Mouse (Mus musculus) spleen, adult 2 months (tissue): ENCODE measurements around the gene Rars.

Experiments
- CTCF ChIP-seq: fragments of 200-500 bp; IDR thresholded peaks from 2 replicates; pipeline ENCODE4 v1.5.1; 2011; ENCODE audit warnings: mild to moderate bottlenecking, inconsistent platforms; ENCODE audit not compliant: insufficient read depth, insufficient read length, insufficient replicate concordance; ENCODE audit errors: extremely low read depth
- POLR2A ChIP-seq: fragments of 200-500 bp; IDR thresholded peaks from 2 replicates; pipeline ENCODE4 v1.6.1; 2011; ENCODE audit warnings: low read depth, low read length, inconsistent platforms

- TF ChIP-seq CTCF (no peak), POLR2A (no peak)
Measured at GRCm38 (mm10) chr11:35783038-35783437, 51.3 kb downstream of the Rars start.
